Mouse (Mus musculus) thymus, postnatal 14 days (tissue): ENCODE measurements around the gene Col4a1.

Experiments
- DNase-seq: peaks from one replicate; pipeline ENCODE4 v3.0.0; 2021

Col4a1 gene

GRCm38 (mm10) chr8:11312349-11313175 is at the start of gene Col4a1, which contains the start of gene Col4a2:
Gene Col4a1, minus strand, starts transcription at chr8:11312826.
Gene Col4a2, plus strand, starts transcription at chr8:11312805.
- DNase-seq: no peak

- DNase-seq: no peak
These were observed 49.1 kb upstream of the Col4a1 start for GRCm38 (mm10) chr8:11361546-11362277.

- DNase-seq: no peak
These were observed 47.2 kb upstream of the Col4a1 start for GRCm38 (mm10) chr8:11359846-11360245.

GRCm38 (mm10) chr8:11357921-11358436 is 45.4 kb upstream of the Col4a1 start:
- DNase-seq: no peak

GRCm38 (mm10) chr8:11356776-11357175 is 44.1 kb upstream of the Col4a1 start:
- no peak for DNase-seq

GRCm38 (mm10) chr8:11355900-11356299 is 43.3 kb upstream of the Col4a1 start:
- no peak for DNase-seq

- DNase-seq: no peak
These were observed 42.3 kb upstream of the Col4a1 start for GRCm38 (mm10) chr8:11354800-11355451.

GRCm38 (mm10) chr8:11352514-11352913 is 39.9 kb upstream of the Col4a1 start:
- DNase-seq: no peak

- no peak for DNase-seq
These were observed 38.7 kb upstream of the Col4a1 start for GRCm38 (mm10) chr8:11351355-11351754.

- DNase-seq: no peak
These were observed 36.0 kb upstream of the Col4a1 start for GRCm38 (mm10) chr8:11348622-11349021.

- no peak for DNase-seq
These were observed 35.1 kb upstream of the Col4a1 start for GRCm38 (mm10) chr8:11347699-11348098.

- no peak for DNase-seq
These were observed 33.6 kb upstream of the Col4a1 start for GRCm38 (mm10) chr8:11346225-11346624.

GRCm38 (mm10) chr8:11344459-11344858 is 31.8 kb upstream of the Col4a1 start:
- no peak for DNase-seq

GRCm38 (mm10) chr8:11341111-11341566 is 28.5 kb upstream of the Col4a1 start:
- DNase-seq: no peak

- no peak for DNase-seq
These were observed 27.9 kb upstream of the Col4a1 start for GRCm38 (mm10) chr8:11340310-11341110.

GRCm38 (mm10) chr8:11338507-11338906 is 25.9 kb upstream of the Col4a1 start:
- no peak for DNase-seq

GRCm38 (mm10) chr8:11337642-11338041 is 25.0 kb upstream of the Col4a1 start:
- DNase-seq: no peak

GRCm38 (mm10) chr8:11336346-11336745 is 23.7 kb upstream of the Col4a1 start:
- DNase-seq: no peak

GRCm38 (mm10) chr8:11335238-11335637 is 22.6 kb upstream of the Col4a1 start:
- DNase-seq: no peak

GRCm38 (mm10) chr8:11334493-11334892 is 21.9 kb upstream of the Col4a1 start:
- DNase-seq: no peak

GRCm38 (mm10) chr8:11333746-11334145 is 21.1 kb upstream of the Col4a1 start:
- no peak for DNase-seq

GRCm38 (mm10) chr8:11331561-11331960 is 18.9 kb upstream of the Col4a1 start:
- no peak for DNase-seq
